Mouse (Mus musculus) stomach, embryonic 15.5 days (tissue): Measurements from ENCODE around the gene Mctp1. TPM values are rescaled to one million over a fixed set of nuclear protein-coding genes. Genes with fewer than 3 reads are reported as not detected.

Experiments used
- ATAC-seq: fragments of 200-750 bp; cut with Nextera tagmentation; 2 replicates; pipeline ENCODE4 v1.8.0; 2017; ENCODE audit warnings: low read depth, moderate number of reproducible peaks, moderate TSS enrichment; ENCODE audit not compliant: insufficient read depth, low FRiP score
- H3K27ac ChIP-seq: fragments of 300-500 bp; sonication (generic); 2 replicates; pipeline ENCODE4 v1.5.1; 2015; ENCODE audit warnings: mild to moderate bottlenecking, inconsistent platforms
- H3K27me3 ChIP-seq: fragments of 300-500 bp; sonication (generic); replicated peaks from 2 replicates; pipeline ENCODE4 v1.6.1; 2015; ENCODE audit warnings: inconsistent platforms
- H3K36me3 ChIP-seq: fragments of 300-500 bp; sonication (generic); 2 replicates; pipeline ENCODE4 v1.6.1; 2015; ENCODE audit warnings: inconsistent platforms
- H3K4me1 ChIP-seq: fragments of 300-500 bp; sonication (generic); 2 replicates; pipeline ENCODE4 v1.6.1; 2015; ENCODE audit warnings: inconsistent platforms
- H3K4me2 ChIP-seq: fragments of 300-500 bp; sonication (generic); 2 replicates; pipeline ENCODE4 v1.6.1; 2015; ENCODE audit warnings: mild to moderate bottlenecking, inconsistent platforms
- H3K4me3 ChIP-seq: fragments of 300-500 bp; sonication (generic); replicated peaks from 2 replicates; pipeline ENCODE4 v1.5.1; 2015; ENCODE audit warnings: inconsistent platforms
- H3K9ac ChIP-seq: fragments of 300-500 bp; sonication (generic); 2 replicates; pipeline ENCODE4 v1.6.1; 2015; ENCODE audit warnings: inconsistent platforms
- H3K9me3 ChIP-seq: fragments of 300-500 bp; sonication (generic); 2 replicates; pipeline ENCODE4 v1.6.1; 2016; ENCODE audit warnings: inconsistent platforms
- WGBS: fragments of 180-500 bp; shearing (Covaris S2); methylation state at CpG from one replicate; pipeline ENCODE4 v1.1.7; 2015; 5-methylcytosine and 5-hydroxymethylcytosine counted together
- polyA plus RNA-seq: library from polyadenylated mRNA; unstranded; fragments of >200 nt; fragmentation: Nextera tagmentation; extraction: Ambion mirVana; gene quantifications from 2 replicates; pipeline ENCODE4 v1.2.1, GENCODE M21; 2015

The Mctp1 gene
- polyA plus RNA-seq, 1 experiment from 2014 or later = 1.6 TPM

DNA sequence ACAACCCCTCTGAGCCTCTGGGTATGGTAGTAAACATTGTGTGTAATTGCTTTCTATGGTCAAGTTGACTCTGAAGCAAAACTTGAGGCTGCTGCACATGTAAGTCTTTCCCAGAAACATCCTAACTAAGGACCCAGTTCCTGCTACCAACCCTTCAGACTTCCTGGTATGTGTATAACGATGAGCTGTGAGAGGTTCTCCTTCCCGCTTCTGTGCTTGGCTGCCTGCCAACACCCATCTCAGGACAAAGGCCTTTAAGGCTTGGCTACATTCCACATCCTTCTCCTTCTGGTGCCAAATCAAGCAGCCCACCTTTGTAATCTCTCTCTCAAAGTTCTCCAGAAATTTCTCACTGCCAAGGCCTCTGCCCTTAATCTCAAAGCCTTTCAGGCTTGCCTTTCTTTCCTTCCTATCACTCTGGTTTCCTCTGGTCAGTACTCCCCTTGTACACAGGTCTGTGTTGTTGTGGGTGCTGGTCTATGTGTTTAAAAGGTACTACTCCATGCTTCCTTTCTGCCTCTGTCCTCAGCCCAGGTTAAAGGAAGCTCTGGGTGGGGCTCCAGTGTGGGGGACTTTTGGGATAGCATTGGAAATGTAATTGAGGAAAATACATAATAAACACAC is 99.9 kb downstream of the Mctp1 start:
- no peak overlapping the region for H3K4me3 ChIP-seq
- no peak overlapping the region for H3K4me2 ChIP-seq
- H3K36me3 ChIP-seq = no peaks in the 10 kb centered on the region
- H3K9me3 ChIP-seq = no peaks in the 10 kb centered on the region
- no peaks in the 10 kb centered on the region for H3K27me3 ChIP-seq
- 0 out of 2 replicates have a peak, but pooled peaks cover 4% of the 10 kb centered on the region for H3K4me1 ChIP-seq
- 9% methylated on average over 2 of the region's 2 CpGs for WGBS
- peak; percentile 63; the same call in 1 of the 2 replicates for ATAC-seq
- H3K9ac ChIP-seq = no peak overlapping the region
- no peak overlapping the region for H3K27ac ChIP-seq

GRCm38 (mm10) chr13:76515896-76516295 is 131.6 kb downstream of the Mctp1 start:
- Histone ChIP-seq H3K4me2 (no peak overlapping the region), H3K4me1 (no peaks in the 10 kb centered on the region), H3K27me3 (no peaks in the 10 kb centered on the region), H3K9ac (no peak overlapping the region), H3K4me3 (no peak overlapping the region), H3K9me3 (no peaks in the 10 kb centered on the region), H3K36me3 (no peaks in the 10 kb centered on the region), H3K27ac (no peak overlapping the region)
- WGBS = 86% methylated on average over 2 of the region's 2 CpGs
- no peak for ATAC-seq

- 76% methylated on average over 1 of the region's 1 CpGs for WGBS
Observed at GRCm38 (mm10) chr13:76523170-76523569, 138.8 kb downstream of the Mctp1 start.

DNA sequence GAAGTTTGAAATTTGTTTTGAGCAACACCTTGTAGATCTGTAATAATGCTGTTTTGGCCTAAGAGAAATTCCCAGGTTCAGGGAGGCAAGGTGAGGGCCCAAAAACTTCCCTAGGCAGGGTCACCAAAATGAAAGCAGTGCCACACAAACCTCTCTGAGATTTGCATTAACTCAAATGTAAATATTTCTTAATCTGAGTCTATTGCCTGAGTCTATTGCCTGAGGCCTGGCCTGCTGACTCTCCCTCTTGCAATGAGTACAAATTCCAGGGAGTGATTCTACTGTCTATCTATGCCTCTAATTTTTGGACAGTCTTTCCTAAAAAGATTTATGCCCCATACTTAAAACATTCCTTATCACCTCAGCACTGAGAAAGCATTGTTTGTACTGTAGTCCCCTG is 143.0 kb downstream of the Mctp1 start:
- Histone ChIP-seq H3K9ac (no peak overlapping the region), H3K36me3 (no peaks in the 10 kb centered on the region), H3K4me3 (no peak overlapping the region), H3K4me1 (no peaks in the 10 kb centered on the region), H3K9me3 (no peaks in the 10 kb centered on the region), H3K4me2 (no peak overlapping the region), H3K27ac (no peak overlapping the region), H3K27me3 (no peaks in the 10 kb centered on the region)
- ATAC-seq = no peak

More at GRCm38 (mm10) chr13:76523170-76523569, 138.8 kb downstream of the Mctp1 start:
- H3K27me3 ChIP-seq = no peaks in the 10 kb centered on the region
- H3K9ac ChIP-seq = no peak overlapping the region
- H3K36me3 ChIP-seq = no peaks in the 10 kb centered on the region
- no peaks in the 10 kb centered on the region for H3K4me1 ChIP-seq
- ATAC-seq = no peak
- no peak overlapping the region for H3K27ac ChIP-seq
- no peak overlapping the region for H3K4me3 ChIP-seq
- no peaks in the 10 kb centered on the region for H3K9me3 ChIP-seq
- no peak overlapping the region for H3K4me2 ChIP-seq

- ATAC-seq = no peak
Observed at GRCm38 (mm10) chr13:76527751-76528150, 143.4 kb downstream of the Mctp1 start.

DNA sequence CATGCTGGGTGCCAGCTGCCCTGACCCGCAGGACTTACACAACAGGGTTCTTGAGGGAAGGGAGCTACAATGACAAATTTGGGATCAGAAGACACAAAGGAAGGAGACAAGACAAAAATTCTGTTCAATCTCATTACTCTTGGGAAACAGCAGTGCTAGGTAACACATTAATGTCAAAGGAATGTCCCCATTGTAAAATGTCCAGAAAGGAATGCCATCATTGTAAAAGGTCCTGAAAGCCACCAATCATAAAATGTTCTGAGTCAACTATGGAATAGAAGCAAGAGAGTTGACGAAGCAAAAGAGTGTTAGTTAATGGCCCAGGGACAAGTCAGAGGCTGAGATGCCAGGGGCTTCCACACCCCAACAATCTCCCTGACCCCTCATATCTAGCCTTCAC is 145.6 kb downstream of the Mctp1 start:
- no peaks in the 10 kb centered on the region for H3K9me3 ChIP-seq
- no peaks in the 10 kb centered on the region for H3K4me1 ChIP-seq
- no peak for ATAC-seq
- no peak overlapping the region for H3K9ac ChIP-seq
- H3K36me3 ChIP-seq = no peaks in the 10 kb centered on the region
- H3K4me3 ChIP-seq = no peak overlapping the region
- no peak overlapping the region for H3K4me2 ChIP-seq
- H3K27ac ChIP-seq = no peak overlapping the region
- WGBS = 82% methylated on average over 2 of the region's 2 CpGs
- no peaks in the 10 kb centered on the region for H3K27me3 ChIP-seq

More at GRCm38 (mm10) chr13:76527751-76528150, 143.4 kb downstream of the Mctp1 start:
- Histone ChIP-seq H3K27ac (no peak overlapping the region), H3K27me3 (no peaks in the 10 kb centered on the region), H3K4me1 (no peaks in the 10 kb centered on the region), H3K9me3 (no peaks in the 10 kb centered on the region), H3K4me2 (no peak overlapping the region), H3K36me3 (no peaks in the 10 kb centered on the region), H3K9ac (no peak overlapping the region), H3K4me3 (no peak overlapping the region)
- WGBS = 13% methylated on average over 1 of the region's 1 CpGs

DNA sequence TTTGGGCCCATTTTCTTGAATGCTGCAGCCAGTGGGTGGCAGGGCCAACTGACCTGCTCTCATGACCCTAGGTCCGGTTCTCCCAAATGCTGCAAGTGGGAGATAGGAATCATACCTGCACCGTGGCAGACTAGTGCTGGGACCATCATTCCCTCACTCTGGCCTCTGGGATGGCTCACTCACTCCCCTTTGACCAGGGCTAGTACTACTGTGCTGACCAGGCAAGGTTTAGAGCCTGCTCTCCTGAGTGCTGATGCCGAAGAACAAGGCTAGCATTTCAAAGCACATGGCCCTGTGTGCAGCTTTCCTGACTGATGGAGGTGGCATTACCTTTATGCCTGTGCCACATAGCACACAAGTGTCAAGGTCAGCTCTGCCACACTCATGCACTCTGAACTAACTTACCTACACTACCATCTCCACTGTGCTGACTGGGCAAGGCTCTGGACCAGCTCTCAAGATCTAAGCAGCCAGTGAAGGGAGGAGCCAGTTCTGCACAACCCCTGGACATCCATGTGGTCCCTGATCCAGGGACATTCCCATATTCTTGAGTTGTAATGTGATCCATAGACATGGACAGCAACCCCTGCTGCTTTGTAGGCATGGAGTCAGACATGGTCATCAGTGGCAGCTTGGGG is 146.7 kb downstream of the Mctp1 start:
- ATAC-seq = no peak

GRCm38 (mm10) chr13:76547854-76548253 is 163.5 kb downstream of the Mctp1 start:
- Histone ChIP-seq H3K4me1 (no peaks in the 10 kb centered on the region), H3K4me2 (no peak overlapping the region), H3K9me3 (no peaks in the 10 kb centered on the region), H3K27me3 (no peaks in the 10 kb centered on the region), H3K36me3 (no peaks in the 10 kb centered on the region), H3K27ac (no peak overlapping the region), H3K9ac (no peak overlapping the region), H3K4me3 (no peak overlapping the region)
- WGBS = 61% methylated on average over 2 of the region's 2 CpGs
- no peak for ATAC-seq

More for the DNA sequence above, 146.7 kb downstream of the Mctp1 start:
- H3K4me3 ChIP-seq = no peak overlapping the region
- WGBS = 85% methylated on average over 3 of the region's 3 CpGs
- no peaks in the 10 kb centered on the region for H3K9me3 ChIP-seq
- no peak overlapping the region for H3K4me2 ChIP-seq
- no peaks in the 10 kb centered on the region for H3K4me1 ChIP-seq
- H3K9ac ChIP-seq = no peak overlapping the region
- H3K36me3 ChIP-seq = no peaks in the 10 kb centered on the region
- no peak overlapping the region for H3K27ac ChIP-seq
- no peaks in the 10 kb centered on the region for H3K27me3 ChIP-seq

DNA sequence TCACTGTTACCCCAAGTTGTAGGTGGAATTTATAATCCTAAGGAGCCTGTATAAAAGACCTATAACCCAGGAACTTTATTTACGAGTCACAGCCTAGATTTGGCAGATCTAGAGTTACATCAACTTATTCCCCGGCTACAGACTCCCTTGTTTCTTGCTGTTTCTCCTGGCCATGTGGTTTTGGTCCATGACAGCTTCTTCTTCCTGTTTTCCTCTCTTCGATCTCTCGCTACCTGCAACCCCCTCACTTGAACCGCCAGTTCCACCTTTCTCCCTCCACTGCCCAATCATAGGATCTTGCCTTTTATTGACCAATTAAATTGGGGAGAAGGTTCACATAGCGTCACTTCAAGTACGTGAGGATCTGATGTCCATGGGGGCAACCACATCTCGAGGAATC is 176.6 kb downstream of the Mctp1 start:
- H3K4me3 ChIP-seq = no peak overlapping the region
- no peak overlapping the region for H3K9ac ChIP-seq
- H3K27ac ChIP-seq = no peak overlapping the region
- 87% methylated on average over 8 of the region's 8 CpGs for WGBS
- no peak for ATAC-seq
- no peaks in the 10 kb centered on the region for H3K9me3 ChIP-seq
- no peaks in the 10 kb centered on the region for H3K36me3 ChIP-seq
- H3K4me1 ChIP-seq = no peaks in the 10 kb centered on the region
- no peak overlapping the region for H3K4me2 ChIP-seq
- no peaks in the 10 kb centered on the region for H3K27me3 ChIP-seq

GRCm38 (mm10) chr13:76561594-76561993 is 177.3 kb downstream of the Mctp1 start:
- Histone ChIP-seq H3K4me3 (no peak overlapping the region), H3K36me3 (no peaks in the 10 kb centered on the region), H3K4me2 (no peak overlapping the region), H3K9ac (no peak overlapping the region), H3K27me3 (no peaks in the 10 kb centered on the region), H3K4me1 (no peaks in the 10 kb centered on the region), H3K27ac (no peak overlapping the region), H3K9me3 (no peaks in the 10 kb centered on the region)
- 76% methylated on average over 3 of the region's 3 CpGs for WGBS
- ATAC-seq = no peak

DNA sequence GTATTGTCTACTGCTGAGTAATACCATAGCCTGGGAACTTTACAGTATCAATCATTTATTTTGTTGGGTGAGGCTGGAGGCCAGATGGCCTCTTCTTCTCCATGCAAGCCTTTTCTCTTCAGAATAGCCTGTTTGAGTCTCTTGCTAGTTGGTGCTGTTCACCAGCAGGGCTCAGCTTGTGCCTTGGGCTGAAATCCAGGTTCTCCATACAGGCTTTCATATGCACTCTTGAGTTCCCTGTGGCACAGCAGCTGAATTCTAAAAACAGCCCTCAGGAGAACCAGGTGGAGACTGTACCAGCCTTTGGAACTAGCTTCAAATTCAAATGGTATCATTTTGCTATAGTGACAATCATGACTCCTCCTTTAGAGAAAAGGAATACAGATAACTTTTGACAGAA is 179.7 kb downstream of the Mctp1 start:
- Histone ChIP-seq H3K4me1 (no peaks in the 10 kb centered on the region), H3K4me2 (no peak overlapping the region), H3K27me3 (no peaks in the 10 kb centered on the region), H3K9ac (no peak overlapping the region), H3K9me3 (no peaks in the 10 kb centered on the region), H3K27ac (no peak overlapping the region), H3K4me3 (no peak overlapping the region), H3K36me3 (no peaks in the 10 kb centered on the region)
- no peak for ATAC-seq

DNA sequence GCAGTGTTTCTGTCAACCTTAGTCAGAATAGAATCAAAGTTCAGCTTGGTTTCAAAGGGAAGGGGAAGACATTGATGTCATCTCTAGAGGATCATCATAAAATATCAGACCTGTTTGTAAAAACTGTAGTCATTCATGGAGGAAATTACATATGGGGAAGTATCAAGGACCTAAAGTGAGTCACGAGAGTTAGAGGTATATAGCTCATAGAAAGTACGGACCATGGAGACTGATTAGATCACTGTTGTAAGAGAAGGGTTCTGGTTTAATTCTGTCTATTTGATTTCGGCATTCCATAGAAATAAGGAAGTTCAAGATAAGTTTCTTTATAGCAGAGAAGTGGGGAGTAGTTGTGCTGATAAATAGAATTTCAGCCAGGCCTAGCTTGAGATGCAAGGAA is 181.7 kb downstream of the Mctp1 start:
- Histone ChIP-seq H3K9ac (no peak overlapping the region), H3K4me1 (no peaks in the 10 kb centered on the region), H3K9me3 (no peaks in the 10 kb centered on the region), H3K27me3 (no peaks in the 10 kb centered on the region), H3K27ac (no peak overlapping the region), H3K4me2 (no peak overlapping the region), H3K36me3 (no peaks in the 10 kb centered on the region), H3K4me3 (no peak overlapping the region)
- 81% methylated on average over 3 of the region's 3 CpGs for WGBS
- ATAC-seq = no peak
